Mouse (Mus musculus) liver, adult 2 months (tissue): ENCODE measurements around the gene Clca2. TPM values are rescaled to one million over a fixed set of nuclear protein-coding genes. Genes with fewer than 3 reads are reported as not detected.

ENCODE experiments used
- DNase-seq: peaks from one replicate; pipeline ENCODE4 v3.0.0-alpha.2; 2011; ENCODE audit warnings: low read depth, low spot score; ENCODE audit errors: extremely low read depth
- H3K27ac ChIP-seq: fragments of 200-500 bp; replicated peaks from 2 replicates; pipeline ENCODE4 v1.5.1; 2012; ENCODE audit warnings: low read depth, mild to moderate bottlenecking, control low read depth, inconsistent platforms, low read length; ENCODE audit not compliant: insufficient read depth
- H3K27me3 ChIP-seq: fragments of 200-500 bp; 2 replicates; pipeline ENCODE4 v1.6.1; 2012; ENCODE audit warnings: mild to moderate bottlenecking, moderate library complexity, low read length, inconsistent platforms; ENCODE audit not compliant: control insufficient read depth, insufficient read depth
- H3K36me3 ChIP-seq: fragments of 200-500 bp; 2 replicates; pipeline ENCODE4 v1.6.1; 2012; ENCODE audit warnings: low read length, inconsistent platforms; ENCODE audit not compliant: control insufficient read depth, insufficient read depth
- H3K4me1 ChIP-seq: fragments of 200-500 bp; 2 replicates; pipeline ENCODE4 v1.6.1; 2011; ENCODE audit warnings: low read length; ENCODE audit not compliant: control insufficient read depth, insufficient read depth
- H3K4me3 ChIP-seq: fragments of 200-500 bp; 2 replicates; pipeline ENCODE4 v1.5.1; 2011; ENCODE audit warnings: low read depth, mild to moderate bottlenecking, control low read depth, low read length, moderate library complexity; ENCODE audit not compliant: insufficient read depth
- H3K79me2 ChIP-seq: fragments of 200-500 bp; 2 replicates; pipeline ENCODE4 v1.6.1; 2012; ENCODE audit warnings: inconsistent platforms, mild to moderate bottlenecking, low read length, moderate library complexity; ENCODE audit not compliant: control insufficient read depth, insufficient read depth
- H3K9ac ChIP-seq: fragments of 200-500 bp; 2 replicates; pipeline ENCODE4 v1.6.1; 2012; ENCODE audit warnings: low read depth, mild to moderate bottlenecking, control low read depth, inconsistent platforms, low read length
- CTCF ChIP-seq: fragments of 200-500 bp; IDR thresholded peaks from 2 replicates; pipeline ENCODE4 v1.5.1; 2011; ENCODE audit warnings: low read depth, low read length, control low read depth
- POLR2A ChIP-seq: fragments of 200-500 bp; IDR thresholded peaks from 2 replicates; pipeline ENCODE4 v1.6.1; 2011; ENCODE audit warnings: low read length, control low read depth; ENCODE audit not compliant: insufficient read depth; ENCODE audit errors: extremely low read depth
- WGBS: fragments of 180-500 bp; shearing (Covaris S2); methylation state at CpG from one replicate; pipeline ENCODE4 v1.1.7; 2018; 5-methylcytosine and 5-hydroxymethylcytosine counted together
- polyA plus RNA-seq: library from polyadenylated mRNA; depleted of rRNA; stranded (reverse); fragments of >200 nt; gene quantifications from 2 replicates; pipeline ENCODE4 v1.2.3, GENCODE M21; 2012
- total RNA-seq: library from RNA; depleted of rRNA; stranded (reverse); fragments of >200 nt; gene quantifications from 2 replicates; pipeline ENCODE4 v1.2.3, GENCODE M21; 2014

The Clca2 gene
- total and polyA plus RNA-seq, 2 experiments, result not detected

GRCm38 (mm10) chr3:145118254-145119001 is 19.2 kb upstream of the Clca2 start, which contains the start of gene Odf2l:
TSS of gene Odf2l (plus strand) at chr3:145118588.
- peak; percentile 85 for DNase-seq
- Histone ChIP-seq H3K36me3 (no peaks in the 10 kb centered on the region), H3K4me3 (peak within 1 kb of the TSS; percentile 90), H3K4me1 (no peaks in the 10 kb centered on the region), H3K79me2 (no peaks in the 10 kb centered on the region), H3K27ac (peak within 1 kb of the TSS; percentile 73), H3K27me3 (no peaks in the 10 kb centered on the region), H3K9ac (peak within 1 kb of the TSS; percentile 81)
- TF ChIP-seq CTCF, result no peak
- 0 out of 2 replicates have a peak, but pooled peaks have one; percentile 37 for TF ChIP-seq POLR2A
- under 1% methylated on average over 57 of the region's 57 CpGs for whole genome bisulfite sequencing

- H3K27ac ChIP-seq, result no peak overlapping the region
- TF ChIP-seq CTCF, result no peak
- no peak for TF ChIP-seq POLR2A
- 82% methylated on average over 10 of the region's 10 CpGs for WGBS
- no peak overlapping the region for H3K4me3 ChIP-seq
- H3K9ac ChIP-seq, result no peak overlapping the region
- H3K4me1 ChIP-seq, result no peaks in the 10 kb centered on the region
- DNase-seq, result no peak
- no peaks in the 10 kb centered on the region for H3K27me3 ChIP-seq
- H3K36me3 ChIP-seq, result no peaks in the 10 kb centered on the region
- H3K79me2 ChIP-seq, result no peaks in the 10 kb centered on the region
Observed at GRCm38 (mm10) chr3:145117637-145118036, 18.4 kb upstream of the Clca2 start.

DNA sequence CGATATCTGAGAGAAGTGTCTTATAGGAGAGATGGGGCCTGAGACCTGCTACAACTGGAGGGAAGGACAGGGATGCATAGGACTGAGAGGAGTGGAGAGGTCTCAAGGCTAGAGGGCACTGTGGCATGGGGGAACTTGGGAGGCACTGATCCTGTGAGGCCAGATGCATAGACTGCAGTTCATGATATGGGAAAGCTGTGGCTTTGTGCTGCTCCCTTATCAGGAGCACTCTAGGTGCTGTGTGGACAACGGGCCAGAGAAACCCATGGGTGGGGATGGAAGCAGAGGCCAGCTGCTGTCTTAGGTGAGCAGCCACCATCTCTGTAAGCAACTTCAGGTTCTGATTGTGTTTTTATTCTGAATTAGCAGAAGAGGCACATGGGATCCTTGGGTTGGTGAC is 15.9 kb upstream of the Clca2 start:
- Histone ChIP-seq H3K27me3 (no peaks in the 10 kb centered on the region), H3K79me2 (no peaks in the 10 kb centered on the region), H3K27ac (no peak overlapping the region), H3K36me3 (no peaks in the 10 kb centered on the region), H3K4me3 (no peak overlapping the region), H3K9ac (no peak overlapping the region), H3K4me1 (no peaks in the 10 kb centered on the region)
- WGBS, result 96% methylated on average over 2 of the region's 2 CpGs
- DNase-seq, result no peak
- no peak for TF ChIP-seq POLR2A
- no peak for TF ChIP-seq CTCF

DNA sequence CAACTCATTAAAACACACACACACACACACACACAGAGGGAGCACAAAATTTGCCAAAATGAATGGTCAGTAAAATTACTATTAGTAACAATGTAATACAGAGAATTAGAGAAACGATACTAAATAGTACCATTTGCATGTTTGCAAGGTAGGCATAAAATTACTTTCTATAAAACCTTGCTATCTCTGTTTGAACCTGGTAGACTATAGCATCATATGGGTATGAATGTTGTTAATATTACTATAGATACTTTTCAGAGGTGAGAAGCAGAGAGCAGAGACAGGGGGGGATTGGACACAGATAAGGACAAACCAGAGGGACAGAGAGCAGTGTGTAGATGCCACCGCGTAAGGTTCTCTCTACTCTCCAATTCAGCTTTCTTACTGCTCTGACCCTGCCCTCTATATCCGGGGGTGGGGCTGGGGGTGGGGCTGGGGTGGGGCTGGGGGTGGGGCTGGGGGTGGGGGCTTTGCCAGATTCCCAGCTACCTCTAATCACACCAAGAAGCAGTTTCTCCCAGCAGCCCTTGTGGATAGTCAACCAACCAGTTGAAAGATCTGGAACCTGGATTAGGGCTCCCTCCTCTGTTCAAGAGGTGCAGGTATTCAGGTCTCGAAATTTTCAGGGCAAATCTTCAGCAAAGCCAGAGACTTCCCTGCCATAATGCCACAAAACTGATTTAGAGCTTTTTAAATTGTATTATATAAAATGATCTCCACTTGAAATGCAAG is 6.7 kb upstream of the Clca2 start:
- DNase-seq, result no peak
- Histone ChIP-seq H3K4me1 (peaks cover 4% of the 10 kb centered on the region; the same call in 1 of the 2 replicates), H3K9ac (no peak overlapping the region), H3K27ac (no peak overlapping the region), H3K79me2 (no peaks in the 10 kb centered on the region), H3K27me3 (no peaks in the 10 kb centered on the region), H3K36me3 (no peaks in the 10 kb centered on the region), H3K4me3 (no peak overlapping the region)
- WGBS, result 76% methylated on average over 5 of the region's 5 CpGs
- TF ChIP-seq POLR2A (no peak), CTCF (no peak)

DNA sequence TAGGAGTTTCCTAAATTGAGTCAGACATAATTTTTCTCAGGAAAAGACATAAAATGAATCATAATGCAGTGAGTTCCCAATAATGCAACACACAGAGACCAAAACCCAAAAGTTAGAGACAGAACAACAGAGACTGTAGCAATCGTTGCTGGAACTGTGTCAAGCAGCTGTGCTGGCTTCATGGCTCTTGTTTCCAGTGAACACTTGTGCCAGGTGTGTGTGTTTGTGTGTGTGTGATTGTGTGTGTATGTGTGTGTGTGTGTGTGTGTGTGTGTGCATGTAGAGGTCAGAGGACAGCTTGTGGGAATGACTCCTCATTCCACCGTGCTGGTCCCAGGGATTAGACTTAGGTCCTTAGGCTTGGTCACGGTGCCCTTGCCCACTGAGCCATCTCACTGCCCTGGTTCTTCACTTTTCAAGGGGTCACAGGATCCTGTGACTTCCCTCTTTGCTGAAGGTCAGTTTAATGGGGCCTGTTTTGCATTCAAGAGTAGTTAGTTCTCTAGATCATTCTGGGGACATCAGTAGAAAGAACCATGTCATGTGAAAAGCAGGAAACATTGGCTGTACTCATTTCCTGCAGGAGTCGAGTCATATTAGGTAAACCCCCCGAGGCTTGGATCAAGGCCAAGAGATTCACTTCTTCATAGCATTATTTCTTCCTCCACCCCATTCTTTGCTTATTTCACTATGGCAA is 6.0 kb upstream of the Clca2 start:
- TF ChIP-seq CTCF, result no peak
- TF ChIP-seq POLR2A, result no peak
- H3K27ac ChIP-seq, result no peak overlapping the region
- H3K79me2 ChIP-seq, result no peaks in the 10 kb centered on the region
- H3K36me3 ChIP-seq, result no peaks in the 10 kb centered on the region
- no peak for DNase-seq
- no peaks in the 10 kb centered on the region for H3K27me3 ChIP-seq
- H3K9ac ChIP-seq, result no peak overlapping the region
- H3K4me3 ChIP-seq, result no peak overlapping the region
- WGBS, result 62% methylated on average over 5 of the region's 5 CpGs
- H3K4me1 ChIP-seq, result peaks cover 4% of the 10 kb centered on the region; the same call in 1 of the 2 replicates
